Mouse (Mus musculus): Measurements from ENCODE around the gene Bend4.
A peak's percentile ranks its signal among the peaks of the same experiment; 100 is the strongest.

The Bend4 gene

DNA sequence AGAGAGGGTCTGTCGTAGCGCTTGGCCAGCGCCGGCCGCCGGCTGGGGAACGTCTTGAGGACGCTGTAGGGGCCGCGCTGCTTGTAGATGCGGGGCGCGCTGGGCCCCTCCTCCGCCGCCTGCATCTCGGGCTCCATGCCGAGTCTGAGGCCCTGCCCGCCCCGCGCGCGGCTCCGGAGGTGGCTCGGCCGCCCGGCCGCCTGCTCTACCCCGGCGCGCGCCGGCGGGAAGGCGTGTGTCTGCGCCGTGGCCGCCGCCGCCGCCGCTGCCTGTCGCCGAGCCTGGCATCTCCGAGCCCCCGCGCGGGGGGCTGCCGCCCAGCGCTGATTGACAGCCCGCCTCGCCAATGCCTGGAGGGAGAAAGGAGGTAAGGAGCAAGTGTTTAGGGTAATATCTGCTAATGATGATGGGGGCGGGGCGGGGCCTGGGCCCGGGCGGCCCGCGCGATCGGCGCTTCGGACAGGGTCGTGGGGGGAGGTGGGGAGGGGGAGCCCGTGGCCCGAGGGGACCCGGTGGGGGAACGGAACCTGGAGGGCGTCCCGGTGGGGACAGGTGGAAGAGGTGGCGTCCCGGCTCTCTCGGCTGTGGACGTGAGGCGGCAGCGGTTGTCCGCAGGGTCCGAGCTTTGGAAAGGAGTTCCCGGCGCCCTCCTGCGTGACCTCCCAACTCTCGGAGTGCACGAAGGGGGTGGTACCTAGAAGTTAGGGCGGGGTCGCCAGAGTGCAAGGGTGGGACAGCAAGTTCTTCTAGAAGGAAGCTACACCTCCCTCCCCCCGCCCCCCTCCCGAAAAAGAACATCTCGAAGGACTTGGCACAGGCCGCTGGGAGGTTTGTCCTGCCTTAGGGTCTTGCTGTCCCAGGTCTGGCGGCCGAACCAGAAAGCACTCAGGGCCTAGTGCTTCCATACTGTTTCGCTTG is at the start of gene Bend4:
Gene Bend4, minus strand, starts transcription at position 868 of the 918 bp plus-strand sequence.
- DNase-seq, result peak; percentile 77

DNA sequence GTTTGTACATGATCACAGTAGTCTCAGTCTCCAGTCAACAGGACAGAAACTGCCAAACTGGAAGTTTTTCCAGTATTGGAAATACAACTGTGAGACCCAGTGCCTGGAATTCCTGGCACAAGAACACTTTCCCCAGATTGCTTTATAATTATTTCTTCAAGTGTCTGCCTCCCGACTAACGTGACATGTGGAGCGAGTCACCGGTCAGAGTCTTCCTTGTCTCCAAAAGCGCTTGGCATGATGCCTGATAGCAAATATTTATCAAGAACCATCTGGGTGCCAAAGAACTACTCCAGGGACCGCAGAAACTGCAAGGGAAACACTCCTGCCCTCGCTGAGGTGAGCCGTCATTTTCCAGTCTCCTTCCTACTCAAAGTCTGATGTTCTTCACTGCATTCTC is 45.6 kb upstream of the Bend4 start:
- no peak for DNase-seq

DNA sequence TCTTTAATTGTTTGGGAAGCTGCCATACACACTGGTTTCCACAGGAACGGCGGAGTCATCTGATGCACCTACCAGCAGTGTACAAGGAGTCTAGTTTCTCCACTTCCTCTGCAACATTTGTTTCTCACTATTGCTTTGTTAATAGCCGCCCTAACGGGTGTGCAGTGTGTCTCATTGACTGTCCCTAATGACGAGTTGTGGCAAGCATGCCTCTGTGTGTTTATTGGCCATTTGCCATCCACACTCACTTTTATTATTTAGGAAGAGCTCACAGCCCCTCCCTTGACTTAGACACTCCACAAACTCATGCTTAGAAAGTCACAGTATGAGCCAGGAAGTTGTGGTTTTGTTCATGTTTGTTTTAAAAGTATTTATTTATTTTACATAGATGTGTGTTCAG is 45.0 kb upstream of the Bend4 start:
- DNase-seq, result no peak

DNA sequence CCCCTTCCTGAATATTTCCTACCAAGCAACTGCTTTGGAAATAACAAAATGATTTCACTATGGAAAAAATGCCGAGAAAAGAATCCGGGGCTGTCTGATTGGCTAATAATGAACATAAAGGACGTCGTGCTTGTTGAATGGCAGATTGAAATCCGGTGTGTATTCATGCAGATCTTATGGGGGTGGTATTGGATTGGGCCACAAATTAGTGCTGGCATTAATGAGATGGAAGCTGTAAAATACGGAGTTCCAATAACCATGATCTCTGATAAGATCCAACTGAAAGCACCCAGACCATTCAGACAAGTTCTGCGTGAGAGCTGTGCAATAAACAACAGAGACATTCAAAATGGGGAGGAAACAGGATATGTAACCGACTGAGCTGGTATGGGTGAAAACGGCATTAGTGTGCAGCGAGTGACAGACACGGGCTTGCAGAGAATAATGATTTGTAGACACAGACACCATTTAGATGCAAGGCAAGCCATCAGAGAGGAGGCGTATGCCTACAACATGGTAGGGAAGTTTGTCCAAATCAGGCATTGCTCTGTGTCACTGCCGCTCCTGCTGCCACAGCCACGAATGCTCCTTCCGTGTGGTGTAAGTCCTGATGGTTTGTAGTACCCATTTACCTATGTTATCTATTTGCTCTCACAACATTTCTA is 38.9 kb upstream of the Bend4 start:
- no peak for DNase-seq

DNA sequence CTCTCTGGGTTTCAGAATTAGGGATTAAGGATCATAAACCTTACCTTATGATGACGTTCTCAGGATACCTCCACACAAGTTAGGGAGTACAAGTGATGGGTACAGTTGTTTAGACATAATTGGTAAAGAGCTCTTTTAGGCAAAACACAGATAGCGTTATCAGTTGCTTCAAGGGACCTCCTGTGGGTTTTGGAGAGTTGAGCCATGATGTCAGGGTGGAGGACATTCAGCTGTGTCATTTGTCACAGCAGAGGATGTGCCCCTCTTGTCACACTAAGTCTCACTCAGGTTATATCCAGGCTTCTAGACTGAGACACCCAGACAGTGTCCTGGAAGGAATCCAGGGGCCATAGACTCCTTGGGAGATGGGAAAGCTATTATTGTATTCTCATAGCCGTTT is 36.8 kb upstream of the Bend4 start:
- DNase-seq, result no peak

DNA sequence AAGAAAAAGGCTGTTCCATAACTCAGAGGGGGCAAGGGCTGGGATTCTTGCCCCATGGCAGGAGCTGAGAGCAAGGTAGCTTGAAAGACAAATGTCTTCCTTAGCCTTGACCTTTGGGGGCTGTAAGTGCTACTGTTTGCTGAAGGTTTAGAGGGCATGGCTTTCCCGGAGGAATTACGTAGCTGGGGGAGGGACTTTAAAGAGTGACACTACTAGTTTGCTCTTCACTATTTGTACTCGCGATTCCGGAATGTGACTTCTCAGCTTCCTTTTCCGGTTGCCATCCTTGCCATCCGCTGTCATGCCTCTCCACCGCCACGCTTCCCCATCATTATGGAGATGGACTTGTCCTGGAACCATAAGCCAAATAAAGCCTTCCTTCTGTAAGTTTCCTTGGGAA is 35.5 kb upstream of the Bend4 start:
- DNase-seq, result no peak

DNA sequence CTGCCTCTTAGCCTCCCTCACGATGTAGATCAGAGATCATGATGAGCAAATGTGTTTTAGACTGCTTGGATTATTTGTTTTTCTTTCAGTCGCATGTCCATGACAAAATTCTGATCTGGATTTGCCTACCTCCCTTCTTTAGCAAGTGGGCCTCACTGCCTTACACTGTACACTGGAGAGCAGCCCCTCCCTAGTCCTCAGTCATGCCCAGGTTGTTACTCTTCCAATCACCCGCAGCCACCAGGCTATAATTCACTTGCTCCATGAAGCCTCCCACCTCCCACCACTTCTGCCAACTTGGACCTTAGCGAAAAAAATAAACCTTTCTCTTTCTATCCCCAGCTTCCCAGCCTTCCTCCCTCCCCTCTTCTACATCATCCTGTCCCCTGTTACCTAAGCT is 34.2 kb upstream of the Bend4 start:
- no peak for DNase-seq

DNA sequence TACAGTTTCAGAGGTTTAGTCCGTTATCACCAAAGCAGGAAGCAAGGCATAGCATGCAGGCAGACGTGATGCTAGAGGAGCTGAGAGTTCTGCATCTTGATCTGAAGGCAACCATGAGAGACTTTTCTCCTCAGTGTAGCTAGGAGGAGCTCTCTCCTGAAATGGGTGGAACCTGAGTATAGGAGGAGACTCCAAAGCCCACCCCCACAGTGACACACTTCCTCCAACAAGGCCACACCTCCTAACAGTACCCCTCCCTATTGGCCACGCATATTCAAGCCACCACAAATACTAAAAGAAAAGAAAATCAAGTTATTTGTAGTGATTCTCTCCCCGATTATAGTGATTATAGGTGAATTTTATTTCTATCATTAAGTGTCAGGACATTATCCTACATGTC is 28.7 kb upstream of the Bend4 start:
- DNase-seq, result no peak

DNA sequence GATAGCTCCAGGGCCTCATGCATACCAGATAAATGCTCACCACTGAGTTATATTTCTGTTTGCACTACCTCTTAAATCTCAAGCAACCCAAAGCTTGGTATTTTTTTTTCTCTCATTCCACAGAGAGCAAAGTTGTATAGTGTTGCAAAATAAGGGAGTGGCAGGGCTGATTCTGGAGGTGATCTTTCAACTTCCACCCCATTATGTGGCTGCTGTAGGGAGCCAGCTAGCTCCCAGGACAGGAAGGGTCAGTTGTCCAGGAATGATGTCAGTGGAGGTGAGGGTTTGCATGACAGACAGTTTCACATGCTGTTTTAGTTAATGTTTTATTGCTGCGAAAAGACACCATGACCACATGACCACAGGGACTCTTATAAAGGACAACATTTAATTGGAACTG is 26.2 kb upstream of the Bend4 start:
- DNase-seq, result no peak

DNA sequence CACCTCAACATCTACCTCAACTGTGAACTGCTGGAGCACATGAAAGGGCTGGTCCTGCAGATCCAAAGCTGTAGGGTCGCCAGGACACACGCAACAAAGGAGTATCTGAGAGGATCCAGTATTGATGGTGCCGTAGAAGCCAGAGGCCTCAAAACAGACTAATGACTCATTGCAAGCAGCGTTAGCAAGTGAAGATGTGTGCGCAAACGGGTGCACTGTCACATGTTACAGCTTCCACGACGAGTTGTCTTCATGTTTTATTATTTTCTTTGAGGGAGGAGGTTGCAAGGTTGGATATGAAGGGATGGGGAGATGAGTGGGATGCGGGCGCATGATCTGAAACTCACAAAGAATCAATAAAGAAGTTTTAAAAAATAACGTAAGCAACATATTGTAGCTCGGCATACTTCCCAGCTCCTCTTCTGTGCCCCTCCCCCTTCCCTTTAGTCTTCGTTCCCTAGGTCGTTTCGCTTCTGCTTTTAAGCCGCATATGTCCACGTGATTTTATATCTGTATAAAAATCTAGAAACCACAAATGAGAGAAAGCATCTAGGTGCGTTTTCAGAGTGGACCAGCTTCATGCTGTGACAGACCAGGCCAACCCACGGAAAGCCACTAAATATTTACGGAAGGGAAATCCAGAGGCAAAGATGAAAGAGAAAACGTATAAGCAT is 22.0 kb upstream of the Bend4 start:
- no peak for DNase-seq

DNA sequence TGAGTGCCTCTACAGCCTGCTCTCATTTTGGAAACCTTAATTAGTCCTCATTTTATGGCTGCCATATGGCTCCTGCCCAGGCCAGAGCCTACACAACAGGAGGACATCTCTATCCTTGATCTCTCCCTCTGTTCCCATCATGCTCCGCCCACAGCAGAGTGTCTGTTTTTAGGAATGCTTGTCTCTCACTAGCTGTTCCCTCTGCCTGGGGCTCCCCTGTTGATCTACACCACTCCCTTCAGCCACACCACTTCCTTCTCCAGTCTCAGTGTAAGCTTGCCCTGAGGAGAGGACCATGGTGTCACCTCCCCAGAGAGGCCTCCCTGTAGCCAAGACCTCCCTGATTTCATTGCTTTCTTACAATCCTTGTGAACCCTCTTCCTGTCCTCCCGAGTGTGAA is 18.4 kb upstream of the Bend4 start:
- DNase-seq, result no peak

DNA sequence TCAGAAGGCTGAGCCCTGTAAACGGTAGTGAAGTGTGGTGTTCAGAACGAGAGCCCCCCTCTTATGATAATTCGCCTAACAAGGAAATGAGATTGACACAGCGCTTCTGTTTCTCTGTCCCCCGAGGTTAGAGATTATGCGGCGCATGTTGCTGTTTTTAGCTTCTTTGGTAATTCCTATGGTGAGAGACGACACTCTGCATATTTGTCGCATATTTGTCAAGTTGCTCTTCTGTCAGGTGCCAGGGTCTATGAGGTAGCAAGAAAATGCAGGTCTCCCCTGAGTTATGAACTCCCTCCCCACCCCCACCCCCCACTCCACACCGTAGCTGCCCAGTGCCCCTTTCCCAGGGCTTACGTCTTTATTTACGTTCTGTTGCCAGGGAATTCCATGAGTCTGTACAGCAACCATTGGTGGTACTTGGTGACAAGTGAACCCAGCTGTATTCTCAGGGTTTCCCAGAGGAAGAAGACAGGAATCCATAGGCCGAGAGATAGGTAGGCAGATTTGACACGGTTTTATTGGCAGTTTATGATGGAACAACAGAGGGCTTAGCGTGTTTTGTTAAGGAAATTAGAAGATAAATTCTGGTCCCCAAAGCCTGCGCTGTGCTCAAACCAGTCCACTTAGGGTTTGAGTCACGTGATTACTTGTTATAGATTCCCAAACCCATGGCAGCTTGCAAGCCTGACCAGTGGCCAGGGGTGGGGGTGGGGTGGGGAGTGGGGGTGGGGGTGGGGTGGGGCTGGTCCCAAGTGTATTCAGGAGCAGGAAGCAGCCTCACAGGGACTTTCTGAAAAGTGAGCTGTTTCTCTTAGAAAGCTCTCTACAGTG is 16.3 kb upstream of the Bend4 start:
- no peak for DNase-seq

DNA sequence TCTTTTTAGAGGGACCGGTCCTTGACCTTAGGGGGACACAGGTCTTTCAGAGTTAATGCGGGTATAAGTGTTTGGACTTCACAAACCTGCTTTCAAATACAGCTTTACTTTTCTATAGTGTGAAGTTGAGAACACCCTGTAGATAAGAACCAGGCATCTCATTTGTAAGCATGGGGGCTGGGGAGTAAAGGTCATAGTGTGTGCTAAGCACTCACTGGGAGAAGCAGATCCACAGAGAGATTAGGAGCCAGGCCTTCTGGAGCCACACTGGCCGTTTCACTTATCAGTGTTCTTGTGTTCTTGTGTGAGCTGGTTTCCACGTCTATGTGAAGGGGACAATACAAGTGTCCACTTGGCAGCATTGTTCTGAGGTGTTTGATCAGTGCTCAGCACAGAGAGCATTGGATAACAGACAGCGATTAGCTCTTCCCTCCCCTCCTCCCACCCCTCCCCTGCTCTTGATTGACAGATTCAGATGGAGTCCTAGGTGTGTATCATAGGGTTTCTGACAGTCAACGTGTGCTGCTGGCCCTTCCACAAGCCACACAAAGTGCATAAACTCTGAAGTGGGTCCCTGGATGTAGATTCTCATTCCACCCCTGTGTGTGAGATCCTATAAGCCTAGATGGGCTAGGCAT is 14.8 kb upstream of the Bend4 start:
- DNase-seq, result no peak

DNA sequence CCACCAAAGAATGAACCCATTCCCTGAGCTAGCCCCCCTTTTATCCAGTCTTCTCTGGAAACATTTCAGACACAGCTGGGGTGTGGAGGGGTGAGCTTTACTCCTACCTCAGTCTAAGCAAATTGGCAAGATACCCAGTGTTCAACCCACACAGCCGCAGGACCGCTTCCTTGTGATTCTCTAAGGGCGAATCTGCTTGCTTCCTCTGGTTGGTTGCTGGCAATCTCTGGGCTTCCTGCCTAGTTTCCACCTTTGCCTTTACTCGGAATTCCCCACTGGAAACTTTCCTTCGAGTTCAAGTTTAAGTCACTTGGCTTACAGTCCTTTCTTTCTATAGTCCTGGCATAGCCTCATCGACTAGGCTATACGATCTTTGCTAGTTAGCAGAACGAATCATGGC is 12.5 kb upstream of the Bend4 start:
- DNase-seq, result peak; percentile 59

DNA sequence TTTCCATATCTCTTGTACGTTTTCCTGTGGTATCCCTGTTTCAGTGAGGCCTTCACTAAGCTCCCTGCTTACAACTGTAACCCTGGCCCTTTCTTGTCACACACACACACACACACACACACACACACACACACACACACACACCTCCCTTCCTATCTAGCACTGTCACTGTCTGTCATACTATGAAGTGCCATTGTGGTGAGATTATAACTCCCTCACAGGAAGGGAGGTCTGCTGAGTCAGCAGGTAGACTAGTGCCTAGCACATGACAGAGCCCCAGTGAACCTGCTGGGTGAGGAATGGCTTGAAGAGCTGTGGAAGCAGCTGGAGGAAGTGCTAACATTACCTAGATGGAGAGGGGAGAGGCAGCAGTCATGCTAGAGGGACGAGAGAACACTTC is 9.3 kb upstream of the Bend4 start:
- DNase-seq, result no peak

DNA sequence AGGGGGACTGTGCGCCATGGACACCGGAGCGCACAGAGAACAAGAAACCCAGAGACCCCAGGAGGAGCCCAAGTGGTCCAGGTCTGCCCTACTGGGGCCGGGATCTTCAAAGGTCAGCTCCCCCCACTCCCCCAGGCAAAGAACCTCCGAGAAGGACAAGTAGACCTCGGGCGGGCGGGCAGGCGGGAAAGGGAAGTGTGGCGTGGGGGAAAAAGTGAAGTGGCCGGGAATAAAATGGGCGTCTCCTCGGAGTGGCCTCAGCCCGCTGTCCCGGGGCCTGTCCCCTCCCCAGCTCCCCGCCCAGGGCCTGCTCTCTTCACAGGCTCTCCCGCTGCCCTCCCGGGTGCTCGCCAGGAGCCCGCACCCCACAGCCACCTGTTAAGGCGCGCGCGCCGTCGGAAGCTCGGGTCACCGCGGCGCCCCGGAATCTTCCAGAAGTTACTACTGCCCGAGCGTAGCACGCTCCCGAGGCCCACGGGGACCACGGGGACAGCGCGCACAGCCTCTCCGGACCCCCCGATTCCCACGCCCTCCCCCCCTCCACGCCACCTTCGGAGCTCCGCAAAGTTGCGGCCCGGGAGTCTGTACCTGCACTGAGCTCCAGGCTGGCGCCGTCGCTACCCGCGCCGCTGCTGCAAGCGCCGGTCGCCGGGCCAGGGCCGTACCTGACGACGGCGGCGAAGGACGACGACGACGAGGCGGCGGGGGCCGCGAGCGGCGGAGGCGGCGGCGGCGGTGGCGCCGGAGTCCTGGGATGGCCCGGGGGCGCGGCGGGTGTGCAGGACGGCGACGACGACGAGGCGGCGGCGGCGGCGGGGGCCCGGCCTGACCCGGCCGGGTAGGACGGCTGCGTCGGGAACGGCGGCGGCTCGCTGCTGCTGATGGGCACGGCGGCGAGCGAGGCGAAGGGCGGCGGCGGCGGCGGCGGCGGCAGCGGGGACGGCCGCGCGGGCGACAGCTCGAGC is 1.4 kb downstream of the Bend4 start:
- no peak for DNase-seq

DNA sequence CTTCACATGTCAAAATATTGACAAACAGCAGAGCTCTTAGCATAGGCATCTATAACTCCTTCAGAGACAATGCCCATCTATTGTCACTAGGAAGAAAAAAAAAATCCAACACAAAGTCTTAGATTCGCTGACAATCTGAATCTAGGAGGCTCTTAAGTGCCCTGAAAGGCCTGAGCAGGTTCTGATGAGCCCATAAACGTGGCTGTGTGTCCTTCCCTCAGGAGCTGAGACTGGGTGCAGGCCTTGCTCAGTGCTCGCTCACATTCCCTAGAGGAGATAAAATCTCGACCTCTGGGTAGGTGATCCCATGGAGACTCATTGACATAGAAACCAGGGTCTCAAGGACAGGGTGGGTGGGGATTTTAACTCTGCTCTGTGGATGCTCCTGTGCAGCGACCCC is 2.1 kb downstream of the Bend4 start:
- DNase-seq, result no peak

DNA sequence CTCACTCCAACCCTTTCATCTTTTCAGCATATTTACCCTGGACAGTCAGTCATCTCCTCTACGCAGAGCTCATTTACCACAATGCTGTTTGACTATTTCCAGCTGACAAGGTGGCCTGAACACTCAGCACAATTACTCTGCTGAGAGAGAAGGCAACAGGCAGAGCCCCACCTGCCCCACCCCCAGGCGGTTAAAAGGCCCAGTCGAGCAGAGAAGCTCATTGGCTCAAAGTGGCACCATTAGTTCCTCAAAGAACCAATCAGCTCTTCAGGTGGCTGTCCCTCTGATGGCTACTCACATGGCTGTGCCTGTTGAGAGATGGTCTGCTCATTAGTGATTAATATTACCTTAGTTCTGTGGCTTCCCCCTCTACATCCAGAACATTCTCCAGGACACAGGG is 3.5 kb downstream of the Bend4 start:
- DNase-seq, result no peak

DNA sequence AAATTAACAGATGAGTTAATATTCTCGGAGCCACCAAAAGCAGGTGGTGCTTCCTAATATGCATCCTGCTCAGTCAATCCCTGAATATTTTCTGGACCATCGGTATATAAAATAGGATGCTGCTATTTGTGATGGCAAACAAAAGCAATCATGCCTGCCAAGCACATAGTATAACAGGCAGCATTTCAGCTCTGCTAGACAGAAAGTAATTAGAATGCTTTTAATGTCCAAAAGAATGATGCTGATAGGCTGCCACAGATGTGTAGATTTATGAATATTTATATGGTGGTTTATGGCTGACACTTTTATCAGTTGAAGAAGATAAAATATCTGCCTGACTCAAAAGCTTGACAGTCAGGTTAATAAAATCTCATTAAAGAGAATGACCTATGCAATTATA is 4.1 kb downstream of the Bend4 start:
- DNase-seq, result no peak

DNA sequence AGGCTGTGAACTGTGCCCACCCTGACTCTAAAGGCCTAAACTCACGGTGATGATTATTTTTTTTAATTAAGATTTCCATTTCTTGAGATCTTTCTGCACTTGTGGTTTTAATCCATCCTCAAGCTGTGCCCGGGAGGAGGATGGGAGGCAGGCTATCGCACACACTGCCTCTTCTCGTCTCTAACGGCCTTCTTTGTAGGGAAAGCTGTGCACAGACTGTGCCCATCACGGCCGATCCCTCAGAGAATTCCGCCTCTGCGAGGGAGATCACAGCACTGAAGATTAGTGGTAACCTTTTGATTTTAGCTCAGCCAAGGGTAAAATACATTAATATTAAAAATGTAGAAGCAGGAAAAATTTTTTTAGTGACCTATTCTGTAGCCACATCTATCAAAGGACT is 4.8 kb downstream of the Bend4 start:
- DNase-seq, result no peak

DNA sequence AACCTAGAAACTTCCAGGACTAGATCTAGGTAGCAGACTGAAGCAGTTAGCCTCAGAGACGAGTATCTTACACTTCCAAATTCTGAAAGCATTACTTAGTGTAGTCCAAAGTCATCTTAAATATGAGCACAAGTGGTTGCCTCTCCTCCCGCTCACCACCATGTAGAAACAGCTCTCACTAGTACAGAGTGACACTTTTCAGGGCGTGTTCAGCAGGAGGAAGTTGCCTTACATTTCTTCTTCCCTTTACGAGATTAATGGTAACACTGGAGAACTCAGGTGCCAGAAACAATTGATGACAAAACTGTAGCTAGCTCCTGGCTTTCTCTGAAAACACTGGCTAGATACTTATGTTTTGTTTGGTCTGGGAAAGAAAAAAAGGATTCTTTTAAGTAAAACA is 8.7 kb downstream of the Bend4 start:
- DNase-seq, result no peak

Measured in right cerebral cortex, adult 18-20 months (tissue).